Mouse (Mus musculus) C2C12 (cell line): ENCODE data around the gene Bmp6. TPM values are rescaled to one million over a fixed set of nuclear protein-coding genes. Genes with fewer than 3 reads are reported as not detected.

ENCODE experiments used
- H3K27me3 ChIP-seq: one replicate; pipeline ENCODE4 v1.6.1; 2011; ENCODE audit not compliant: control insufficient read depth, insufficient read depth, insufficient read length
- H3K36me3 ChIP-seq: one replicate; pipeline ENCODE4 v1.6.1; 2011; ENCODE audit not compliant: control insufficient read depth, insufficient read depth
- H3K4me3 ChIP-seq: one replicate; pipeline ENCODE4 v1.5.1; 2011; ENCODE audit warnings: mild to moderate bottlenecking, control low read depth; ENCODE audit not compliant: poor library complexity, insufficient read depth, severe bottlenecking
- H3K79me2 ChIP-seq: one replicate; pipeline ENCODE4 v1.6.1; 2011; ENCODE audit not compliant: control insufficient read depth, insufficient read depth
- H3K79me3 ChIP-seq: one replicate; pipeline ENCODE4 v1.6.1; 2011; ENCODE audit warnings: low read depth, control low read depth
- H3ac ChIP-seq: one replicate; pipeline ENCODE3; 2011; ENCODE audit warnings: low read depth; ENCODE audit not compliant: control insufficient read depth, insufficient read length
- CEBPB ChIP-seq: IDR thresholded peaks from one replicate; pipeline ENCODE4 v1.6.1; 2011; ENCODE audit warnings: low read depth, mild to moderate bottlenecking, control low read depth, moderate library complexity
- CTCF ChIP-seq: IDR thresholded peaks from one replicate; pipeline ENCODE4 v1.5.1; 2011; ENCODE audit not compliant: control insufficient read depth, insufficient read depth, insufficient read length
- FOSL1 ChIP-seq: IDR thresholded peaks from one replicate; pipeline ENCODE4 v1.8.0; 2011; ENCODE audit warnings: mild to moderate bottlenecking, low read length; ENCODE audit not compliant: poor library complexity, insufficient read depth, severe bottlenecking
- MAX ChIP-seq: IDR thresholded peaks from one replicate; pipeline ENCODE4 v1.6.1; 2011; ENCODE audit warnings: mild to moderate bottlenecking, control low read depth
- MYOD1 ChIP-seq: IDR thresholded peaks from one replicate; pipeline ENCODE4 v1.6.1; 2011; ENCODE audit warnings: low read depth; ENCODE audit not compliant: control insufficient read depth, insufficient read length
- MYOG ChIP-seq: IDR thresholded peaks from one replicate; pipeline ENCODE4 v1.6.1; 2011; ENCODE audit not compliant: control insufficient read depth, insufficient read length; ENCODE audit errors: extremely low read depth
- USF1 ChIP-seq: IDR thresholded peaks from one replicate; pipeline ENCODE4 v1.6.1; 2011; ENCODE audit warnings: low read depth, mild to moderate bottlenecking, control low read depth, moderate library complexity
- polyA plus RNA-seq: library from polyadenylated mRNA; unstranded; fragments of >200 nt; fragmentation: generic; extraction: Trizol; gene quantifications from one replicate; pipeline ENCODE4 v1.2.1, GENCODE M21; 2012; ENCODE audit warnings: missing spikeins

Gene Bmp6
- polyA plus RNA-seq, 1 experiment, result not detected

DNA sequence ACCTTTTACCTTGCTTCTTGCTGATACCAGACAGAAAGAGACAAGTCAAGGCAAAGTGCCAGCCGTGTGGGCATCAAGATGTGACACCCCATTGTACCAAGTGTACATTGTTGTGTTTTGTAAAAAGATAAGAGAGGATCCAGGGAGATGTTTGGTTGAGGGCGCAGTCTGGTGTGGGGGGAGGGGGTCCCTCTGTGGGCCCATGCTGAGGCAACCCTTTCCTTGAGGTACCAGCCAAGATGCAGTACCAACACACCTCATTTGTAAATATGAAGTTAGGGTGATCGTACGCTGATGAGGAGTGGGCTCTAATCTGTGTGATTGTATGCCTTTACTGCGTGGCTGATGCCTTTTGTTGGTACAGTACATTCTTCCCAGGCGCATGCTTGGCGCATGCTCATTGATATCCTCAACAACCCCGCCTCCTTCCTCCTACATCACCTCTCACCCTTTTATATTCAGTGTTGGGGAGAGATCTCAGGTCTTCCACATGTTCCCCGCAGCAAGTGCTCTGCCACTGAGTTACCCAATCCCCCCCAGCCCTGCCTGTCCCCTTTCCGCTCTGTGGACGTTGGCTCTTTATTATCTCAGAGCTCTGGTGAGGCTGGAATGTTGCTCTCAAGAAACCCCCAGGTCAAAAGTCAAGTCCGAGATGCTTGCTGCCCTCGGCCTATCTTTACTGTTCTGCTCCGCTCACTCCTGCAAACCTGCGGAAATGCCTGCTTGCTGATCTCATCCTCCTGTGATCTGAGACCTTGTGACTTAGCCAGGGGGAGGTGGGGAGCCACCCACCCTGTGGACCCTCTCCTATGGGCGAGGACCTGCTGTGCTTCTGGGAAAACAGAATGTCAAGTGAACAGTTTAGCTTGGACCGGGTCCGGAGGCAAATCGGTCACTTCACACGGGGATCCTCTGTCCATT, 105.4 kb downstream of the Bmp6 start:
- Histone ChIP-seq H3K79me2 (no peaks in the 10 kb centered on the region), H3K36me3 (no peaks in the 10 kb centered on the region), H3K27me3 (peaks cover 3% of the 10 kb centered on the region), H3K4me3 (no peak overlapping the region), H3K79me3 (no peaks in the 10 kb centered on the region), H3ac (no peak overlapping the region)
- TF ChIP-seq MYOG, result no peak
- no peak for TF ChIP-seq FOSL1
- no peak for TF ChIP-seq MYOD1
- TF ChIP-seq CTCF, result no peak
- no peak for TF ChIP-seq CEBPB
- TF ChIP-seq MAX, result no peak
- no peak for TF ChIP-seq USF1

DNA sequence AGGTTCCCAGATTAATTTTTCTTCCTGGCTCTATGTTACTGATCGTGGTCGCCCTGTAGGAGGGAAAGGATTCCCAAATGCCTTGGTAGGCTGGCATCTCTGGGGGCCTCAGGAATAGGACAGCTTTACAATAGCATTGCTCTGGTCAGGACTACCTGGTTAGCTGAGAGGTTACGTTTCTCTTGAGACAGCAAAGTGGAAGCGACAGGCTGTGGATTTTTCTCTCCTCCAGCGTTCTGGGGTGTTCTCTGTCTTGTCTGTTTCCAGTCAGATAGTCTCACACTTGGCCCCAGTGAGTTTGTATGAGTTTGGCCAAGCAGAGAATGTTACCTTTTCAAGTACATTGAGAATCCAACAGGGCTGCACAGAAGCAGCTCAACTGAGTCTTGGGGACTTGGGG, 106.5 kb downstream of the Bmp6 start:
- no peaks in the 10 kb centered on the region for H3K36me3 ChIP-seq
- no peak overlapping the region for H3ac ChIP-seq
- H3K4me3 ChIP-seq, result no peak overlapping the region
- H3K79me2 ChIP-seq, result no peaks in the 10 kb centered on the region
- no peaks in the 10 kb centered on the region for H3K79me3 ChIP-seq
- TF ChIP-seq CEBPB (no peak), USF1 (no peak), MYOD1 (no peak), FOSL1 (no peak), MYOG (no peak), MAX (no peak), CTCF (no peak)
- H3K27me3 ChIP-seq, result peaks cover 3% of the 10 kb centered on the region

DNA sequence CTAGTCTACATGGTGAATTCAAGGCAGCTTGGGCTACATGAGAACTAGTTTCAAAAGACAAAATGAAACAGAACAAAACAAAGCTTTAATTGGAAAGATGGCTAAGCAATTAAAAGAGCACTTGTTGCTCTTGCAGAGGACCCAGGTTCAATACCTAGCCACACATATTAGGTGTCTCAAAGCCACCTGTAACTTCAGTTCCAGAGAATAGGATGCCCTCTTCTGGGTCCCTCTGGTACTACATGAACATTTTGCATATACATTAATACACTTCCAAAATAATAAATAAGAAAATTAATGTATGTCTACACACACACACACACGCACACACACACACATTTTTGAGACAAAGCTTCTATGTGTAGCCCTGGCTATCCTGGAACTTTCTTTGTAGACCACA, 118.5 kb downstream of the Bmp6 start:
- Histone ChIP-seq H3K36me3 (no peaks in the 10 kb centered on the region), H3K79me3 (no peaks in the 10 kb centered on the region), H3K27me3 (no peaks in the 10 kb centered on the region), H3K4me3 (no peak overlapping the region), H3ac (no peak overlapping the region), H3K79me2 (no peaks in the 10 kb centered on the region)
- TF ChIP-seq MYOD1, result no peak
- TF ChIP-seq MAX, result no peak
- no peak for TF ChIP-seq USF1

DNA sequence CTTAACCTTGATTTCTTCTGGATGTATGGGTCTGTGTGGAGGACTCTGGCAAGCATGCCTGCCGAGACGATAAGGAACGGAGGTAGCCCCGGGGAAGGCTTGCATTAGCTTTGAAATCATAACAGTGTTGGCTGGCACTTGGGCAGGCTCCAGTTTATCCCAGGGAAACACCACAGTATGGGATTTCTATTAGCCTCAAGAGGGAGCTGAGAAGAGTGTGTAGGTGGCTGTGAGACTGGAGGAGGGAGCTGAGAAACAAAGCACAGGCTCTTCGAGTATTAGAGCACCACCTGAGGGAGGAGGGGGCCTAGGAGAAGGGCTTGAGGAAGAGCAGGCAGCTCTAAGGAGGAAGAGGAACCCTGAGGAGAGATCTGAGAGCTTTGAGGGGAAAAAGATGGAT, 126.0 kb downstream of the Bmp6 start:
- no peak for TF ChIP-seq MAX
- TF ChIP-seq USF1, result no peak
- TF ChIP-seq MYOD1, result no peak
- TF ChIP-seq MYOG, result no peak
- no peak for TF ChIP-seq FOSL1
- no peak for TF ChIP-seq CTCF
- no peak for TF ChIP-seq CEBPB
- no peaks in the 10 kb centered on the region for H3K79me2 ChIP-seq

DNA sequence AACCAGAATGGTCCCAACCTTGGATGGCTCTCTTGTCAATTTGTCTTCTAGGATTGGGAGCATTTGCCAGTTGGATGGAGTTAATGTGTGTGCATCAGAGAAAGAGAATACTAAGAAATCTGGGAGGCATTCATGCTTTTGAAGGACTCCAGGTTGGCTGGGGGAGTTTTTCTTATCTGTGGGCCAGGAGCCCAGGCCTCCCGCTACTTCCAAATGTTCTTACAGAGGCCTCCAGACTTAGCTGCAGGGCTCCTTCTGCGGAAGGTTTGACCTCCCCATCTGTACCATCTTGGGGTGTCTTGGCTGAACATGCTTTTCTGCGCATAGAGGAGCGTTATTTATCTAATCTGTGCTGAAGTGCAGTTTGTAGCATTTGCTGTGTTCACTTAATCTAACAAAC, 127.7 kb downstream of the Bmp6 start:
- Histone ChIP-seq H3K36me3 (no peaks in the 10 kb centered on the region), H3K79me3 (no peaks in the 10 kb centered on the region), H3K79me2 (no peaks in the 10 kb centered on the region), H3K4me3 (no peak overlapping the region), H3ac (no peak overlapping the region), H3K27me3 (peaks cover 5% of the 10 kb centered on the region)
- TF ChIP-seq FOSL1 (no peak), CTCF (no peak), MAX (no peak), CEBPB (no peak), USF1 (no peak), MYOD1 (no peak), MYOG (no peak)

More for the DNA sequence above, 126.0 kb downstream of the Bmp6 start:
- no peak overlapping the region for H3K4me3 ChIP-seq
- H3K27me3 ChIP-seq, result peaks cover 5% of the 10 kb centered on the region
- H3K79me3 ChIP-seq, result no peaks in the 10 kb centered on the region
- no peaks in the 10 kb centered on the region for H3K36me3 ChIP-seq
- no peak overlapping the region for H3ac ChIP-seq

DNA sequence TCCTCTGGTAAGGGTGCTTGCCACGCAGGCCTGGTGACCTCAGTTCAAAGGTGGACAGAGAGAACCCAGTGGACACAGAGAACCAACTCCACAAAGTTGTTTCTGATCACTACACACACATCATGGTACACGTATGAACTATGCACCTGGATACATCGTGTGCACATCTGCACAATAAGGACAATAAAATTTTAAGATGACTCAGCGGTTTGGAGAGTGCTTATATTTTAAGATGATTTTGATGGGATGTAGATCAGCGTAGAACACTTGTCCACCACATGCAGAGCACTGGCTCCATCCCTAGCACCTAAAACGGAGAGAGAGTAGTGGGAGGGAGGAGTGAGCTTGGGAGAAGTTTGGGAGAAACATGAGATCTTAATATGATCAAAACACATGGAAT, 128.6 kb downstream of the Bmp6 start:
- TF ChIP-seq FOSL1 (no peak), CTCF (no peak), USF1 (no peak), MYOG (no peak), CEBPB (no peak), MAX (no peak), MYOD1 (no peak)
- Histone ChIP-seq H3K4me3 (no peak overlapping the region), H3K27me3 (peaks cover 5% of the 10 kb centered on the region), H3ac (no peak overlapping the region), H3K36me3 (no peaks in the 10 kb centered on the region), H3K79me2 (no peaks in the 10 kb centered on the region), H3K79me3 (no peaks in the 10 kb centered on the region)
